Mouse (Mus musculus) neural tube, embryonic 13.5 days (tissue): ENCODE data around the gene Btbd3. TPM values are rescaled to one million over a fixed set of nuclear protein-coding genes. Genes with fewer than 3 reads are reported as not detected.

Experiments used
- ATAC-seq: fragments of 200-750 bp; cut with Nextera tagmentation; 2 replicates; pipeline ENCODE4 v1.8.0; 2017; ENCODE audit warnings: low read depth, mild to moderate bottlenecking, moderate TSS enrichment, moderate library complexity
- H3K27ac ChIP-seq: fragments of 300-500 bp; sonication (generic); replicated peaks from 2 replicates; pipeline ENCODE4 v1.5.1; 2015; ENCODE audit warnings: moderate library complexity, mild to moderate bottlenecking, inconsistent platforms
- H3K27me3 ChIP-seq: fragments of 300-500 bp; sonication (generic); 2 replicates; pipeline ENCODE4 v1.6.1; 2015; ENCODE audit warnings: mild to moderate bottlenecking, inconsistent platforms
- H3K36me3 ChIP-seq: fragments of 300-500 bp; sonication (generic); 2 replicates; pipeline ENCODE4 v1.6.1; 2015; ENCODE audit warnings: mild to moderate bottlenecking, inconsistent platforms
- H3K4me1 ChIP-seq: fragments of 300-500 bp; sonication (generic); replicated peaks from 2 replicates; pipeline ENCODE4 v1.6.1; 2015; ENCODE audit warnings: inconsistent platforms
- H3K4me2 ChIP-seq: fragments of 300-500 bp; sonication (generic); 2 replicates; pipeline ENCODE4 v1.6.1; 2015; ENCODE audit warnings: inconsistent platforms, mild to moderate bottlenecking, moderate library complexity
- H3K4me3 ChIP-seq: fragments of 300-500 bp; sonication (generic); 2 replicates; pipeline ENCODE4 v1.5.1; 2015; ENCODE audit warnings: mild to moderate bottlenecking, inconsistent platforms
- H3K9ac ChIP-seq: fragments of 300-500 bp; sonication (generic); 2 replicates; pipeline ENCODE4 v1.6.1; 2015; ENCODE audit warnings: moderate library complexity, mild to moderate bottlenecking, inconsistent platforms
- H3K9me3 ChIP-seq: fragments of 300-500 bp; sonication (generic); 2 replicates; pipeline ENCODE4 v1.6.1; 2016; ENCODE audit warnings: inconsistent platforms
- WGBS: fragments of 180-500 bp; shearing (Covaris S2); methylation state at CpG from one replicate; pipeline ENCODE4 v1.1.7; 2015; 5-methylcytosine and 5-hydroxymethylcytosine counted together
- polyA plus RNA-seq: library from polyadenylated mRNA; unstranded; fragments of >200 nt; fragmentation: Nextera tagmentation; extraction: Ambion mirVana; gene quantifications from 2 replicates; pipeline ENCODE4 v1.2.1, GENCODE M21; 2015

Gene Btbd3
- polyA plus RNA-seq, 1 experiment from 2014 or later = 20.7 TPM

DNA sequence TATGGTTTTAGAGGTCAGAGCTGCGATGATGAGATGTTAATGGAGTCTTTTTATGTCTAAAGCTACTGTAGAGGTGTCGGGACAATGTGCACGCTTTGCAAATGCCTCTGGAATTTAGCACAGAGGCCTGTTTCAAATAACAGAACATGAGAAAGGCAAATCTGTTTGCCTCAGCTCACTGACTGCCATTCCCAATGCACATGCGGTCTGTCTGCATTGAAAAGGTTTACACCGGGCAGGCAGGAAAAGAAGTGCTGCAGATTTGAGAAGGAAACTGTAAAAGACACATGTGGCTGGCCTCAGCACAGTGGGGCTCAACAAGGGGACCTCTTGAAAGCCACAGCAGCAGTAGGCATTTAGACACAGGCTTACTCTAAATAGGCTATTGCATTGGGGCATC, 156.2 kb downstream of the Btbd3 start:
- no peak for ATAC-seq
- Histone ChIP-seq H3K27ac (no peak overlapping the region), H3K9ac (no peak overlapping the region), H3K27me3 (no peaks in the 10 kb centered on the region), H3K36me3 (no peaks in the 10 kb centered on the region), H3K4me3 (no peak overlapping the region), H3K9me3 (no peaks in the 10 kb centered on the region), H3K4me1 (no peaks in the 10 kb centered on the region), H3K4me2 (no peak overlapping the region)
- 58% methylated on average over 5 of the region's 5 CpGs for WGBS

DNA sequence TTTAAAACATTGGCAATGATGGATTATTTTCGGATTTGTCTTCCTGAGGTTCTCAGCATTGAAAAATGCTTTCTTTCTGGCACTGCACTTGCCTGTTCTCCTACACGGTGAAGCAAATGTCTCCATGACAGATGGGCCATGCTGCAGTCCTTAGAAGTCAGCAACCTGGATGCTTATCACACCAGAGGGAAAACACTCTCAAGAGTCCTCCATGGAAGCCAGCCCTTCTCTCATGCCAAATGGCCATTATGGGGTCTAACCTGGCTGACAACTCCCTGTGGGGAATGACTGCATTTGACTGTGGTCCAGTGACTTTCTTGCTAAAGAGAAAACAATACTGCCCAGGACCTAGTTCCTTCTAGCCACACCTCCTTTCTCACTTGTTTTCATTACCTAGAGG, 166.0 kb downstream of the Btbd3 start:
- no peaks in the 10 kb centered on the region for H3K9me3 ChIP-seq
- no peak overlapping the region for H3K27ac ChIP-seq
- WGBS = 84% methylated on average over 2 of the region's 2 CpGs
- H3K27me3 ChIP-seq = no peaks in the 10 kb centered on the region
- no peak overlapping the region for H3K4me3 ChIP-seq
- no peak overlapping the region for H3K4me2 ChIP-seq
- no peak overlapping the region for H3K9ac ChIP-seq
- no peaks in the 10 kb centered on the region for H3K4me1 ChIP-seq
- ATAC-seq = no peak
- H3K36me3 ChIP-seq = no peaks in the 10 kb centered on the region

GRCm38 (mm10) chr2:138431991-138432390, 175.6 kb downstream of the Btbd3 start:
- Histone ChIP-seq H3K36me3 (no peaks in the 10 kb centered on the region), H3K9ac (no peak overlapping the region), H3K4me1 (no peaks in the 10 kb centered on the region), H3K4me2 (no peak overlapping the region), H3K27ac (no peak overlapping the region), H3K9me3 (no peaks in the 10 kb centered on the region), H3K27me3 (no peaks in the 10 kb centered on the region), H3K4me3 (no peak overlapping the region)
- ATAC-seq = no peak
- 43% methylated on average over 2 of the region's 2 CpGs for WGBS

GRCm38 (mm10) chr2:138446466-138446865, 190.1 kb downstream of the Btbd3 start:
- Histone ChIP-seq H3K9ac (no peak overlapping the region), H3K4me3 (no peak overlapping the region), H3K4me1 (0 out of 2 replicates have a peak, but pooled peaks cover 3% of the 10 kb centered on the region), H3K9me3 (no peaks in the 10 kb centered on the region), H3K36me3 (no peaks in the 10 kb centered on the region), H3K27me3 (no peaks in the 10 kb centered on the region), H3K27ac (no peak overlapping the region), H3K4me2 (no peak overlapping the region)
- WGBS = 66% methylated on average over 3 of the region's 3 CpGs
- ATAC-seq = no peak

DNA sequence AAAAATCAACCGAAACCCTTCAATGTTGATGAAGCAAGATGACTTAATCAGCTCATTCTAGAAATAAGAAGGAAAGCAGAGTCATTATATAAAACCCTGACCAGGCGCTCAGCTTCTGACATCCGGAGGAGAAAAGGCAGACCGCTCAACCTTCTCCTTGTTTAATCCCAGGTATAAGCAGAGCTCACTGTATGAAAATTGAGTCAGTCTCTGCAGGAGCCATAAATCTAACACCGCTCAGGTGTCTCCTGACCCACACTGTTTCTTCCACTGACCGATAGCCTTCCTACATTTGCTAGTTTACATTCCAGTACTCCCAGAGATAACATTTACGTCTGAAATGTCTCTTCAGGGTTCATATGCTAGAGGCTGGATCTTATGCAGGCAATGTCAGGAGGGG, 190.6 kb downstream of the Btbd3 start:
- Histone ChIP-seq H3K4me1 (0 out of 2 replicates have a peak, but pooled peaks cover 3% of the 10 kb centered on the region), H3K9ac (no peak overlapping the region), H3K4me2 (no peak overlapping the region), H3K36me3 (no peaks in the 10 kb centered on the region), H3K9me3 (no peaks in the 10 kb centered on the region), H3K4me3 (no peak overlapping the region), H3K27me3 (no peaks in the 10 kb centered on the region), H3K27ac (no peak overlapping the region)
- WGBS = 75% methylated on average over 7 of the region's 7 CpGs
- ATAC-seq = 0 out of 2 replicates have a peak, but pooled peaks have one; percentile 56

- no peak overlapping the region for H3K27ac ChIP-seq
- ATAC-seq = no peak
- no peaks in the 10 kb centered on the region for H3K9me3 ChIP-seq
- 0 out of 2 replicates have a peak, but pooled peaks cover 3% of the 10 kb centered on the region for H3K4me1 ChIP-seq
- no peaks in the 10 kb centered on the region for H3K36me3 ChIP-seq
- H3K4me3 ChIP-seq = no peak overlapping the region
- no peak overlapping the region for H3K4me2 ChIP-seq
- whole genome bisulfite sequencing = 92% methylated on average over 3 of the region's 3 CpGs
- no peak overlapping the region for H3K9ac ChIP-seq
- no peaks in the 10 kb centered on the region for H3K27me3 ChIP-seq
Observed at GRCm38 (mm10) chr2:138447681-138448080, 191.3 kb downstream of the Btbd3 start.

DNA sequence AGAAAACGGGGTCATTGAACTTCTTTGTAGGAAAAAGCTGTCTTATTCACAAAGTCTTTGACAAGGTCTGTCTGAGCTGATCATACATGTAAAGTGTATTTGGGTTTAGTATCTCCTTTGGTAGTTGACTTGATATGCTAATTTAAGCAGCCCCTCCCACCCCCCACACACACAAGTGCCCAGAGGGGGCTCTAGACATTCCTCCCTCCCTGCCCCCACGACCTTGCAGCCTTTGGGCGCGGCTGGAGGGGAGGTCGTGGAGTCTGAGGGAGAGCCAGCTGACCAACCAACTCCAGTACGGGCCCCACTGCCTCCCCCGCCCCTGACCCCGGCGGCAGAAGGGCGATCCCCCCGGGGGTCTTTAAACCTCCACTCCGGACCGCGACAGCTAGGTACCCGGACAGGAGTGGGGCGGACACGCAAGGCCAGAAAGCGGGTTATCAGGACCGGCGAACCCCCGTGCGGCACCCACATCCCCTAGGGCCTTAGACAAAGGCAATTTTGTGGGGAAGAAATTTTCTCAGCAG, 211.7 kb downstream of the Btbd3 start:
- Histone ChIP-seq H3K4me3 (no peak overlapping the region), H3K4me2 (no peak overlapping the region), H3K27me3 (no peaks in the 10 kb centered on the region), H3K9ac (no peak overlapping the region), H3K4me1 (no peaks in the 10 kb centered on the region), H3K27ac (no peak overlapping the region), H3K9me3 (no peaks in the 10 kb centered on the region), H3K36me3 (no peaks in the 10 kb centered on the region)
- WGBS = 69% methylated on average over 22 of the region's 22 CpGs
- no peak for ATAC-seq

DNA sequence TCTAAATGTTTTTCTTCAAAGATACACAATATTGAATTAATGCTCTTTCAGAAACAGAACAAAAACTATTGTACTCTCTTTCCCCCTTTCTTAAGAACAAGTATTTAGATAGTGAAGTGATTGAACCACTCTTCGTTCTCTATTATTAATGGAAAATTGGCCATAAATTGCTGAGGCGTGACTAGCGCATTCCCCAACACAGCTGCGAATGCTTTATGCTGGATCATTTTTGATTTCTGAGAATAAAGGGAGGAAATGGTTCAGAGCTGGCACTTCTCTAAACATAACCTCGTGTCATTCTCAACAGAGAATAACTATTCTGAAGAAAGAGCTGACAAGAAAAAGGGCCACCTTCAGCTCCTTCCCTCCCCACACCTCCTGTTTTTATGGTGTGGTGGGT, 217.0 kb downstream of the Btbd3 start:
- Histone ChIP-seq H3K4me1 (no peaks in the 10 kb centered on the region), H3K27me3 (no peaks in the 10 kb centered on the region), H3K36me3 (no peaks in the 10 kb centered on the region), H3K4me3 (no peak overlapping the region), H3K9ac (no peak overlapping the region), H3K9me3 (no peaks in the 10 kb centered on the region), H3K4me2 (no peak overlapping the region), H3K27ac (no peak overlapping the region)
- 77% methylated on average over 5 of the region's 5 CpGs for WGBS
- no peak for ATAC-seq

GRCm38 (mm10) chr2:138476486-138476885, 220.1 kb downstream of the Btbd3 start:
- no peak for ATAC-seq

DNA sequence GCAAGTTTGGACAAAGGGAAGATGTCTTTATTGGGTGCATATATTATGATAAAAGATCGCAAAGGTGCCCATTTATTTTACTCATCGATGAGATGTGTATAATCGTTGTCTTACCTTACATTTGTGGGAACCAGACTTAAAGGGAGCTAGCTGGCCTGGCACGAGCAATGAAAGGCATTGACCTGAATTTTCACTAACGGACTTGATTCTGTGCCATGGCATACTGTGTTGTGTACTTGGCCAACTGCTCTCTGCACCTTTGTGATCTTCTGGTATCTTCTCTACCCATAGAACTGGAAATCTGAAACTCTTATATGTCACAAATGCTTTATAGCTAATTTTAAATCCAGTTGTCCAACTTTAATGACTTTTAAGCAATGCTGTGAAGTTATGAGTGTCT, 220.9 kb downstream of the Btbd3 start:
- ATAC-seq = no peak
- H3K27ac ChIP-seq = no peak overlapping the region
- WGBS = 90% methylated on average over 5 of the region's 5 CpGs
- no peaks in the 10 kb centered on the region for H3K27me3 ChIP-seq
- H3K4me1 ChIP-seq = peaks cover 4% of the 10 kb centered on the region; the same call in 1 of the 2 replicates
- H3K4me2 ChIP-seq = no peak overlapping the region
- H3K4me3 ChIP-seq = no peak overlapping the region
- no peaks in the 10 kb centered on the region for H3K36me3 ChIP-seq
- no peak overlapping the region for H3K9ac ChIP-seq
- no peaks in the 10 kb centered on the region for H3K9me3 ChIP-seq

More at GRCm38 (mm10) chr2:138476486-138476885, 220.1 kb downstream of the Btbd3 start:
- Histone ChIP-seq H3K27me3 (no peaks in the 10 kb centered on the region), H3K4me3 (no peak overlapping the region), H3K9ac (no peak overlapping the region), H3K4me2 (no peak overlapping the region), H3K4me1 (peaks cover 4% of the 10 kb centered on the region; the same call in 1 of the 2 replicates), H3K36me3 (no peaks in the 10 kb centered on the region), H3K9me3 (no peaks in the 10 kb centered on the region), H3K27ac (no peak overlapping the region)
- WGBS = 88% methylated on average over 3 of the region's 3 CpGs

GRCm38 (mm10) chr2:138482541-138482940, 226.2 kb downstream of the Btbd3 start:
- 84% methylated on average over 3 of the region's 3 CpGs for WGBS
- Histone ChIP-seq H3K9ac (no peak overlapping the region), H3K36me3 (no peaks in the 10 kb centered on the region), H3K4me3 (no peak overlapping the region), H3K4me1 (peaks cover 4% of the 10 kb centered on the region; the same call in 1 of the 2 replicates), H3K9me3 (no peaks in the 10 kb centered on the region), H3K27me3 (no peaks in the 10 kb centered on the region), H3K4me2 (no peak overlapping the region), H3K27ac (no peak overlapping the region)
- ATAC-seq = no peak

DNA sequence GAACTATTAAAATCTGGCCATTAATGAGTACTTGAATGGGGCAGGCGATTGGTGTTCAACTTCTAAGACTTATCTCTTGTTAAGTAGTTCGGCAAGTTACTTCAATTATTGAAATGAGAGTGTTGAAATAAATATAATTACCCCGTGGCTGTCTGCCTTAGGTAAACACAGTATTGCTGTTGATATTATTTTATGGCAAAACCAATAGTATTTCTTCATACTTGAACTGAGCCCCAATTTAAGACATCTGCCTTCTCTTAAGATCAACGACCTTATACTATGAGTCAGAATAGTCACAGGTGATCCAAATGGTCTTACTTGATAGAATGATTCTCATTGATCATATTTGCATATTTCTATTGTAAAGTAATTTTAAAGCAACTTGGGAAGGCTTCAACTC, 228.5 kb downstream of the Btbd3 start:
- H3K4me3 ChIP-seq = no peak overlapping the region
- no peak overlapping the region for H3K9ac ChIP-seq
- no peak for ATAC-seq
- no peaks in the 10 kb centered on the region for H3K36me3 ChIP-seq
- WGBS = 86% methylated on average over 4 of the region's 4 CpGs
- H3K27ac ChIP-seq = no peak overlapping the region
- H3K27me3 ChIP-seq = no peaks in the 10 kb centered on the region
- H3K4me1 ChIP-seq = peaks cover 3% of the 10 kb centered on the region; the same call in 1 of the 2 replicates
- no peaks in the 10 kb centered on the region for H3K9me3 ChIP-seq
- H3K4me2 ChIP-seq = no peak overlapping the region

DNA sequence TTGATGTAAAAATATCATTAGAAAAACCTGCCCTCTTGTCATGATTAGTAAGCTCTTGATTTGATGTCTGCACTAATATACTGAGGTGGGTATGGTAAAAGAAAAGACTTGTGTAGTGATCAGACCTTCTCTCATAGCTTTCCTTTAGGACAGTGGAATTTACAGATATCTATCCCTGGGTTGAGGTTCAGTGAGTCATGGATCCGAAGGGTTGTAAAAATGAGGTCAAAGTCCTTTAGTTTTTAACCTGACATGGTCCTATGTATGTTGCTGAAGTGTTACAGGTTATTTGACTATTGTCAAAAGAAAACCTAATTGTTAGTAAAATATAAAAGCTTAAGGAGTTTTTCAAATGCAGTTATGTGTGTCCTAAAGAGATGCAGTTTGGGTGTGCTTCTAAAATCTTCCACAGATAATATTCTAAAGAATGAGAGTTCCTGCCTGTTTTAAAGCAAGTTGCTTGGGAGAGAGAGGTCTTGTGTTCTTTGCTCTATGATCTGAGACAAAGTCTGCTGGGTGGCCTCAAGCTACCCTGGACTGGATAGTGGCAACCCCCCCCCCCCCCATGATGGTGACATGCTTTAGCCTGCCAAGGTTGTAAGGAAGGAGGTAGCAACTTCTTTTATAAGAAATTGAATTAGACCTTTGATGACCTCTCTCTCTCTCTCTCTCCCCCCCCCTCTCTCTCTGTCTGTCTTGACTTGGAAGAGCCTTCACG, 234.5 kb downstream of the Btbd3 start:
- 76% methylated on average over 2 of the region's 2 CpGs for WGBS
- no peak for ATAC-seq
- no peaks in the 10 kb centered on the region for H3K4me1 ChIP-seq

More for the DNA sequence above, 234.5 kb downstream of the Btbd3 start:
- H3K27ac ChIP-seq = no peak overlapping the region
- H3K36me3 ChIP-seq = no peaks in the 10 kb centered on the region
- H3K9ac ChIP-seq = no peak overlapping the region
- no peaks in the 10 kb centered on the region for H3K27me3 ChIP-seq
- H3K9me3 ChIP-seq = no peaks in the 10 kb centered on the region
- H3K4me3 ChIP-seq = no peak overlapping the region
- no peak overlapping the region for H3K4me2 ChIP-seq
